Mouse (Mus musculus) gastrocnemius, postnatal 25 days (tissue): ENCODE results near the gene Fgf18. TPM values are rescaled to one million over a fixed set of nuclear protein-coding genes. Genes with fewer than 3 reads are reported as not detected.
A peak's percentile ranks its signal among the peaks of the same experiment; 100 is the strongest.

Experiments used
- DNase-seq: peaks from one replicate; pipeline ENCODE4 v3.0.0; 2022
- total RNA-seq, 2 experiments: library from RNA; stranded (reverse); gene quantifications; 1 replicate in 1 of 2; 2 replicates in 1 of 2; pipeline ENCODE4 v1.2.3; 2021

Gene Fgf18
- total RNA-seq, 2 experiments from 2014 or later = 1.8 to 2.0 TPM

GRCm38 (mm10) chr11:33070520-33070919, 76.7 kb downstream of the Fgf18 start:
- DNase-seq = peak; percentile 25

Other genes with a start within 250 kb of the Fgf18 start
- gene Npm1, start 15.8 kb upstream of the Fgf18 start, total RNA-seq = 100 to 1,000 TPM; 103 to 105 TPM
- gene Tlx3, start 56.2 kb upstream of the Fgf18 start, total RNA-seq = not detected
- not detected for gene Gm12117, start 129.3 kb upstream of the Fgf18 start, total RNA-seq